Mouse (Mus musculus) frontal cortex, adult (tissue): ENCODE data around the gene Tnn.

Experiments
- ATAC-seq: cut with Nextera tagmentation; 2 replicates; pipeline ENCODE4 v1.9.2; 2017; ENCODE audit warnings: mild to moderate bottlenecking, moderate library complexity, mixed read lengths; ENCODE audit not compliant: low TSS enrichment

Gene Tnn

DNA sequence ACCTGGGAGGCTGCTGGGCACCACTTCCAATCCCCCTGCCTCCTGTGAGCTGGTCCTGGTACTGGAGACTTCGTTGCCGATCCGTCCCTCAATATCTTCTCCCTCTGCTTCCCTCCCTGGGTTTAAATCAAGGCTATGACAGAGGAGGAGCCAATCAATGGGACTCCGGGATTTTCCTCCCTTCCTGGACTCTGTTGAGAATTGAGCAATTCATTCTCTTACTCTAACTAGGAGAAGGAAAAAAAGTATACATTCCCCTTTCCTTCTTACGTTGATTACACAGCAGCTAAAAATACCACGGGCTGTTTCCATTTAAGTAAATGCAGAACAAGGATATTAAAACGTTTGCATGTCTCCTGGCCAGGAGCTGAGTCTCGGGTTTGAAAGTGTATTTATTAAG is at the start of gene Tnn:
Gene Tnn (minus strand): TSS at position 101 of the 400 bp plus-strand sequence.
- ATAC-seq: no peak

DNA sequence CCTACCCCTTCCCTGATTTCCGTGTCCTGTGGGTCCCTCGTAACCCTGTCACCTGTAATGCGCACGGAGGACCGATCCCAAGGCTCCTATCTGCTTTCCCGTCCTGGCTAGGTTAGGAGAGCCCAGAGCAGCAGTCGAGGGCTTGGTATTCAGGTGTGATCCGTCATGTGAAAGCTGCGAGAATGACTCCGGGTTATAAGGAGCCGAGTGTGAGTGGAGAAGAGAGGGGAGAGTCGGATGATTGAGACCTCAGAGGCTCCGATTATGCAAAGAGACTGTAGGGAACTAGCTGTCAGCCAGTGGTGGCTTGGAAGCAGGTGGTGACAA is 41.9 kb upstream of the Tnn start:
- no peak for ATAC-seq

DNA sequence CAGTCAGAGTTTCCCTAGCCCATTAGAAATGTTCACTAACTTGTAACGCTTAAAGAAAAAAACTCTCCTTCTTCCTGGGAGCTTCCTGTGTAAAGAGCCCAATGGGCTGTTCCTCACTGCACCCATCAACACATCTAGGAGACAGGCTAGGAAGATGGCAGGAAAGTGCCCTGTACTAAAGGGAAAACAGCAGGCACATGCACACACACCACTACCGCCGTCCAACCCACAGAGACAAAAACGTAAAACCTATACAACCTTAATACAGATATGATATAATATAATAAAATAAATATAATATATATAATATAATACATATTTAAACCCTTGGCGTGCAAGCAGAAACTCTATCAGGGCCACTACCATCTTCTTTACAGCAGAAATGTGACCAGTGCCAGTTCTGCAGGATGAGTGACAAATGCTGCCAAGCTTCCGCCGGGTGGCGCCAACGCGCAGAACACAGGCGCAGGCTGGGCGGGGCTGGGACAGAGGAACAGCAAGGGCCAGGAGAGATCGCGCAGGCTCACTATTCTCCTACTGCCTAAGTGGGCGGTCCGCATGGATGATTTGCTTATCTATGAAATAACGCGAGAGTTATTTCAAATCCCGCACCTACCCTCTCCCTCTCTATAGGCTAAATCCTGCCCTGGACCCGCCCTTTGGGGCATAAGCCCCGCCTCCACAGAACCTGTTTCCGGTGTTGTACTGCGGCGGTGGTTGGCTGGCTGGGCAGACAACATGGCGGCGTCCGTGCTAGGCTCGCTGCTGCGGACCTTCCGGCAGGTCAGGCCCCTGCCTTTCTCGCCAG is 41.4 kb upstream of the Tnn start, which contains the start of gene Mrps14:
Gene Mrps14 (plus strand): TSS at position 687 of the 808 bp plus-strand sequence.
- peak; percentile 99 for ATAC-seq

DNA sequence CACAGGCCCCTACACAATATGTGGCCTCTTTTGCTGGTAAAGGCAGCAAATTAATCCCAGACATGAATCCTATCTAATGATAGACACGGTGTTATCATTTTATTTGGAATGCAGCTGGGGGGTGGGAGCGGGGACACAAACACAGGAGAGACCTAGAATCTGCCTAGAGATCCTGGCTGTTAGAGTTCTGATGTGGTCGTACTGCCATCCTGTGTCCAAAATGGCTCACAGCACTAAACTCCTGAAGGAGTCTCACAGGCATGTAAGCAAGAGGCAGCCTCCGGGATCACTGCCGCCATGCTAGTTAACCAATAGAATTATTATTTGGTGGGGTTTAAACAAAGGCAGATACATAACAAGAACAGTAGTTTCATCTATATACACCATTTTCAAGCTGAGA is 31.1 kb upstream of the Tnn start:
- ATAC-seq: peak; percentile 99

DNA sequence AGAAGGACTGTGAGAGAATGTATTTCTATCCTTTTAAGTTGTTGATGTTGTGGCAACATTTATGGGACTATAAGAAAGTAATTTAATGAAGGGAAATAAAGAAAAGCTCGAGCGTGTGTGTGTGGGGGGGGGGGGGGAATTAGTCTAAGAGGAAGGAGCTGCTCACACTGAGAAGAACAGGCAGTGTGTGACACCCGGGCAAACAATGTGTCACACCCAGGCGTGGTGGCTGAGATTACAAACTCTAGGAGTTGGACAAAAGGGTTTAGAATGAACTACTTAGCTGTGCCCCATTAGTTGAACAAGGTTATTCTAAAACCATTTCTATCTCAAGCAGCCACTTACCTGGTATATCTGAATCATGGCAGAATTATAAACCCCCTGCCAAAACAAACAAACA is 27.8 kb upstream of the Tnn start:
- no peak for ATAC-seq

DNA sequence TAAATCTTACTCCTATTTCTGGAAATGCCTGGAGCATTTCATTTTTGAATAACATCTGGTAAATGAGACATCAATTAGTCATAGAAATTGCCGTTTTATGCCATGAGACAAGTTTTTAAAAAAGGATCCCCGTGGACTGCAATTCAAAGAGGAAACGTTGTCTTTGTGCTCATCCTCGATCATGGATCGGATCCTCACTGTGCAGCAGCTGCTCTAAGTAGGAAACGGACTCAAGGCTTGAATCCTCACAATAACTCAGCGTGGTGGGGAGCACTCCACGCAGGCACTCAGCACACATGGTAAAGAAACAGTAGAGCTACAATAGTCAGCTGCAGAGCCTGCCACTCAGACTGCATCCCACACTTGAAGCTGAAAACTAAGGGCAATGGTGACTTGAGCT is 23.5 kb upstream of the Tnn start:
- peak; percentile 57; the same call in 1 of the 2 replicates for ATAC-seq

- ATAC-seq: no peak
These were observed 13.2 kb upstream of the Tnn start for GRCm38 (mm10) chr1:160166600-160166999.

- no peak for ATAC-seq
These were observed 4.8 kb upstream of the Tnn start for GRCm38 (mm10) chr1:160158190-160158589.

GRCm38 (mm10) chr1:160150726-160151125 is 2.7 kb downstream of the Tnn start:
- ATAC-seq: no peak

DNA sequence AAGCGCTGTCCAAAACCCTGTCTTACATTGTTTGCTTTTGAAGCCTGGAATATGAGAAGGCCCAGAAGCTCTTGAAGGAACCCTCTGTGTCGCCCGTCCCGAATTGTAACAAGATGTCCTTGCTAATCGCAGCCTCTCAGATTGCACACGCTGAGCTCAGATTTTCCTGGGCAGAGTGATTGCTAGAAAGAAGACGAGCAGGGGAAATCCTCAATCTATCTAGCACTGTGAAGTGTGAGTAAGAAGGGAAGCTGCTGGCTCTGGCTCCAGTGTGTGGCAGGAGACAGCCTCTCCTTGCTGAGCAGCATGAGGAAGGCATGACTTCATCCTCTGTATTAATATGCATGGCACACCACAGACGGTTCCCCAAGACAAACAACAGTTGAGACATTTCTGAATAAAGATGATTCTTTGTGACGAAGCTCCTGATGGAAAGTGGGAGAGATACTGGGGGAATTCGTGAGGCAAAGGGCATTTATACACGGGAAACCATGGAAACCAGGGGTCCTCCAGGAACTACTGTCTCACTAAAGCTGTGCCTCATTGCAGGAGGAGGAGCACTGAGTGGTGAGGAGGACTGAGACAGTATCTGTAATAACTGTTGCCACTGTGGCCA is 4.0 kb downstream of the Tnn start:
- peak; percentile 95 for ATAC-seq

DNA sequence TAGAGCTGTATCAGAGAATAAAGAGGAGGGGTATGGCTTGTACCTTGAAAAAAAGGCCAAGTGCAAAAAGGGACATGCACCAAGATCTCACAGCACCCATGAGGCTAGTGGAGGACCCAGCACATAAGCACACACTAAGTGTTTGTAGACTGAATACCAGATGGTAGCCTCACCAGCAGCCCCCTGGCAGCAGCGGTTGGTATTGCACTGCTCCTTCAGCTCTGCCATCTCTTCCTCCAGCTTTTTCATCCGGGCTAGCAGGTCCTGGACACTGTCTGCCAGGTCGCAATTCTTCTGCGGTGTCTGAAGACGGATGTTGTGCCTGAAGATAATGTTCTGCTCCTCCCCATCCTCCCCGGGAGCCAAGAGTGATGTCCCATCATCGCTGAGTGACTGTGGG is 6.1 kb downstream of the Tnn start:
- ATAC-seq: no peak

GRCm38 (mm10) chr1:160145606-160146005 is 7.8 kb downstream of the Tnn start:
- ATAC-seq: no peak

DNA sequence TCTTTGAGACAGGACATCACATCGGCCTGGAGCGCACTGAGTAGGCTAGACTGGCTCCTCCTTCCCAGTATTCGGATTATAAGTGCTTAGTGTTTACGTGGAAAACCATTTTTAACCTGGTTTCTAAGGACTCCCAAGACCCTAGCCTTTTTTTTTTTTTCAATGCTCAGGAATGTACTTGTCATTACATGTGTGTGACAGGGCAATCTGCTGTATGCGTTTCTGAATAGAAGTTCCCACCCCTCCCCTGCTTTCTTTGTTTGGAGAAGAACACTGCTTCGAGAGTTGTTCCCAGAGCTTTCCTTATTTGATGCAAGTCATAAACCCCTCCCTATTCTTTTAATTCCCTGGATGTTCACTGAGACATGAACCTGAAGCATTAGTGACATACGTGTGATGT is 9.0 kb downstream of the Tnn start:
- ATAC-seq: no peak

- no peak for ATAC-seq
These were observed 17.0 kb downstream of the Tnn start for GRCm38 (mm10) chr1:160136362-160136890.

DNA sequence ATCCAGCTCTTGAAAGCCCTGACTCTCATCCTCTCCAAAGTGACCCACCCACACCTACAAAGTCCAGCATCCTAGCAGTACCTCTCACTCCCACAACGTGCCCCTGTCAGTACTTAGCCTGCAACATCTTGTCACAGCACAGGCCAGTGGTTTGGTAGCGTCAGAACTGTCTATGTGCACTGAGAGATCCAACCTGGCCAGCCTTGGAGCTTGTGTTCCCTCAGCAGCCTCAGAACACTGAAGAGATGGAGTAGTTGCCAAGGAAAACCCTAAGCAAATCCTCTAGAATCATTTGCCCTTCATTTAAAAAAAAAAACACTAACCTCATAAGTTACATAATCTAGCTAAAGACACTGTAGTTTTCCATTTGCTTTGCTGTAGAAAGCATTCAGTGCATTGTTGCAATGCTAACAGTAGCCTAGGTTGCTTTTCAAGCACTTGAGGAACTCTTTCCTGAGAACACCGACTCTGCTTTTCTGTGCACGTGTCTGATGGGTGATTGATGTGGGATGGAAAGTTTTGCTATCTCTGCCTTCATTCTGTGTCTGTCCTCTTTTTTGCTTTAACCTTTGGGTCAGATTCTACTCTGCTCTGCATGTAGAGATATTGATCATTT is 19.8 kb downstream of the Tnn start:
- peak; percentile 82 for ATAC-seq

DNA sequence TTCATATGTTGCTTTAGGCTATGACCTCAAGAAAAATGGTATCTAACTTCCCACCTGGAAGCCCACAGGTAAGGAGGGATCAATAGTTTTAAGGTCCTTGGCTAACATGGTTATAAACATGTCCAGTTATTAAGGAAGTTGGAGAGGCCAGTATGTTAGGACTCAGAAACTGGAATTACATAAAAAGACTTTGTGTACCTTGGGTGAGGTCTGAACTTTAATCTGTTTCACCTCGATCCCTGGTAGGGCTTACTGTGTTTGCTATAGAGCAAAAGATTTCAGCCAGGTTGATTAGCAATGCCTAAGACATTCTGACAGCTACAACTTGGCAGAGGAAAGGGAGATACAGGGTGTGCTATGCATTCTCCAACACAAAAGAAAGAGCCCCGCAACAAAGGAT is 29.4 kb downstream of the Tnn start:
- ATAC-seq: no peak

DNA sequence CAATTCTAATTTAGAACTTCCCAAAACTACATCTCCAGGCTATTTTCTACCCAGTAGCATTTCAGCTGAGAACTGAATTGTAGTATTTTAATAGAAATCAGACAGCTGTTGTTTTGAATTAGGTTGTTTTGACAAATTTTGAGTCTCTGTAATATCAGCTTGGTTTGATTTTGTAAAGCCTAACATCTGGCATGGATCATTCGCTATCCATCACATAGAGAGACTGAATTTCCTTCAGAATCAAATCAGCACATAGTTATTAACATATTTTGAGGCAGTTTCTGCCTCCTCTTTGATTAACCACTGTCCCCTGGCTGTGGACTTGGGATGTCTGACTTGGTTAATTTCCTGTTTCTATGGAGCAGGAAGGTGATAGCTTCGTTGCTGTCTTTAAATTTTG is 44.8 kb downstream of the Tnn start:
- ATAC-seq: peak; percentile 59; the same call in 1 of the 2 replicates

DNA sequence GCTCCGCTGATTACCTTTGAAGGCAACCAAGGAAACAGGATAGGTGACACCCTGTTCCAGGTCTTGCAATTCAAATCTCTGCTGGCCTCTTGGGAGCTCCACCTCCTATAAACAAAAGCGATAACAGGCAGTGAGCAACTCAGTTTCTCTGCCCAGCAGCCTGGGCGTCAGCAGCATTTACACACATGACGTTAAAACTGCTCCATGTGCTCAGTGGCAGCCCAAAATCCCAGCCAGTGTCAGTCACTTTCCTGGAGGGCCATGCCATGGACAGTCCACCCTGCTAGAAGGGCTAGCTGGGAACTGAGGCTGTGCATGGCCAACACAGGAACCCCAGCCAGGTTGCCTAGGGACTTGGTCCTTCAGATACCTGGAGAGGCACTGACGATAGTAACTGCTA is 48.0 kb downstream of the Tnn start:
- ATAC-seq: no peak

DNA sequence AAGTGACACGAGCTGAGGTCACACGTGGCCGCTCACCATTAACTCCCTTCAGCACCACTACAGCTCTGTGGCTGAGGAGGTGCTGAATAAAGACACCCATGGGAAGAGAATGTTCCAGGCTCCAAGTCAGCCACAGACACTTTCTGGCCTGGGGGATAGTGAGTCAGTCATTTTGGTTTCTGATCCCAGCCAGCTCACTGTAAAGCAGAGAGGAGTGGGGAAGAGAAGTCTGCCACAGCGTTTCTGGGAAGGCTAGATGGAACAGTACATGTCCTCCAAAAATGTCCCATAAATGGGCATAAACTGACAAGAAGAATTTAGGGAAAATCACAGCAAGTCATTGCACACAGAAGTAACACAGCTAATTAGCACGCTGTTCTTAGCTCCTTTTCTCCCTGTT is 52.4 kb downstream of the Tnn start:
- peak; percentile 91 for ATAC-seq

DNA sequence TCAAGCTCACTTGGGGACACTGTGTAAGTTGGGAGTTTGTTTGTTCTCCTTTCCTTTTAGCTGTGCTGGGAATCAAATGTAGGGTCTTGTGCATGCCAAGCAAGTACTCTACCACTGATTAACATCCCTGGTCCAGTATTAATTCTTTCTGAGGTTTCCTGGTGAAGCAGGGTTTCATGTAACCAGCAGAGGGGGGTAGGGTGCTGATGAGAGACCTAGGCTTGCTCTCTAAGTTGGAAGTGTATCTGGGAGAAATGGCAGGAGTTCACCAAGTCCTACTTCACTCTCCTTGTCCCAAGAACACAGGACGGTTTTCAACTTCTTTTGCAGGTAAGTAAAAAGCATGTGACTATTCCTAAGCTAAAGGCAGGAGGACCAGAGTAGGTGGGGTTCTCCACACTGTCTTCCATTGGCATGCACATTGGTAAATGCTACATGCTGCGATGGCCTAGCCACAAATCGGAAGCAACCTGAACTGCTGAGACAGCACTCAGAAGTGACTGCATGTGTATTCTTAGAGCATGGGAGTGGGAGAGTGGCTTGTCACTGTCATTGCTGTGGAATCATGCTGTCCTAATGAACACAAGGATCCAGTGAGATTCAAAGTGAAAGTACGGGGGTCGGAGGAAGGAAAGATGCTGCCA is 53.6 kb downstream of the Tnn start:
- ATAC-seq: no peak

- ATAC-seq: no peak
These were observed 66.7 kb downstream of the Tnn start for GRCm38 (mm10) chr1:160086651-160087050.

- no peak for ATAC-seq
These were observed 69.1 kb downstream of the Tnn start for GRCm38 (mm10) chr1:160084239-160084638.
